Comparison of ENCODE assay signal across 22 mouse cellular contexts in the genomic region with DNA sequence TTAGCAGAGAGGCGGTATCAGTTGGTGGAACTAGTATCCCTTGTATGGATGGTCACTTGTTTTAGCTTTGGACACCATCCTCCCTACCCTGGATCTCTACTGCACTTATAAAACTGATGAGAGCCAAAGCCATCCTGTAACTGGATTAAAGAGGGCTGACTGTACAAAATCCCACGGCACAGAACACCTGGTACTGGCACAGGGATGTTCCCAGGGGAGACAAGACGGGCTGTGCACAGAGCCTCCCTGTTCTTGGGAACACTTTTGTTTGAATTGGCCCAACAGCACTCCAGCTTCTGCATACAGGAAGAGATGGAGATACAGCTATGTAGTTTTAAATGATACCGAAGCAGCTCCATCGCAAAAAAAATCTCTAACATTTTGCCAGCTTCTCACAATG.
DNase-seq lines count a peak whose midpoint lies in the region; ATAC-seq lines count a peak whose summit lies in the region.
"Had no signal": no experiment of that assay in that cellular context is flagged by ENCODE, and none has a peak within 500 bp of the region (broad histone marks: within the 10 kb centered on the region; RNA-seq: fewer than 3 reads in every experiment).

No protein-coding gene starts in this region.

- H3K36me3 ChIP-seq in heart, embryonic 12.5 days, result no peaks in the 10 kb centered on the region
- no peaks in the 10 kb centered on the region for H3K36me3 ChIP-seq in hindbrain, embryonic 10.5 days
- no peaks in the 10 kb centered on the region for H3K36me3 ChIP-seq in hindbrain, embryonic 13.5 days
- no peaks in the 10 kb centered on the region for H3K36me3 ChIP-seq in embryonic facial prominence, embryonic 15.5 days
- H3K36me3 ChIP-seq: forebrain, embryonic 12.5 days; G1E had no signal

- ATAC-seq in heart, embryonic 12.5 days (ENCODE audit: insufficient number of reproducible peaks, low FRiP score), result 0 out of 2 replicates have a peak, but pooled peaks have one; percentile 18
- ATAC-seq in hindbrain, embryonic 13.5 days (ENCODE audit: low FRiP score), result no peak
- ATAC-seq in embryonic facial prominence, embryonic 15.5 days (ENCODE audit: insufficient number of reproducible peaks, low FRiP score, low TSS enrichment, low read depth), result no peak
- ATAC-seq: CD4-positive, CD25-positive, alpha-beta regulatory T cell, adult 4 months; forebrain, embryonic 16.5 days; inflammation-experienced regulatory T-cells, adult 6 months; intestine, postnatal 0 days had no signal

- WGBS in heart, embryonic 12.5 days, result 61% methylated on average over 5 of the region's 5 CpGs
- 86% methylated on average over 5 of the region's 5 CpGs for WGBS in hindbrain, embryonic 10.5 days
- WGBS in hindbrain, embryonic 13.5 days, result 76% methylated on average over 5 of the region's 5 CpGs
- 73% methylated on average over 5 of the region's 5 CpGs for WGBS in embryonic facial prominence, embryonic 15.5 days

- no peak overlapping the region for H3K9ac ChIP-seq in heart, embryonic 12.5 days
- no peak overlapping the region for H3K9ac ChIP-seq in hindbrain, embryonic 13.5 days
- H3K9ac ChIP-seq in embryonic facial prominence, embryonic 15.5 days, result no peak overlapping the region
- H3K9ac ChIP-seq: forebrain, embryonic 12.5 days; hindbrain, embryonic 14.5 days had no signal

- H3K4me3 ChIP-seq in heart, embryonic 12.5 days, result no peak overlapping the region
- H3K4me3 ChIP-seq in hindbrain, embryonic 10.5 days, result no peak overlapping the region
- no peak overlapping the region for H3K4me3 ChIP-seq in hindbrain, embryonic 13.5 days
- H3K4me3 ChIP-seq in embryonic facial prominence, embryonic 15.5 days (replicated peaks), result no peak overlapping the region
- H3K4me3 ChIP-seq: forebrain, embryonic 12.5 days; gastrocnemius, adult 2 months had no signal

- no peak for DNase-seq in heart, adult 8-10 months (ENCODE audit: low spot score)
- no peak for DNase-seq in hindbrain, embryonic 10.5 days (ENCODE audit: low spot score)
- DNase-seq in left cerebral cortex, postnatal 4 days, result peak; percentile 26
- no peak for DNase-seq in left cerebral cortex, postnatal 10 days (ENCODE audit: extremely low spot score in 1 of 2, low spot score in 2 of 2)
- no peak for DNase-seq in liver
- DNase-seq: adrenal gland, adult 8-10 months; adrenal gland, postnatal 36 days; B cell, adult 2 months; cerebellum, adult 2 months; gastrocnemius, adult 2 months; gastrocnemius, postnatal 25 days; heart, postnatal 4 days had no signal

- H3K4me2 ChIP-seq in heart, embryonic 12.5 days, result no peak overlapping the region
- H3K4me2 ChIP-seq in hindbrain, embryonic 13.5 days, result no peak overlapping the region
- H3K4me2 ChIP-seq in embryonic facial prominence, embryonic 15.5 days (replicated peaks), result no peak overlapping the region
- H3K4me2 ChIP-seq: forebrain, embryonic 12.5 days; hindbrain, embryonic 14.5 days had no signal

- intact Hi-C loops in left cerebral cortex, postnatal 4 days (cut with DNase I), result loop anchor here (5.0 kb wide), 2 partner anchors 98 to 213 kb away; no protein-coding TSS in a partner anchor
- intact Hi-C loops in left cerebral cortex, postnatal 10 days (cut with DNase I), result loop anchor here (5.0 kb wide), 2 partner anchors 98 to 213 kb away; no protein-coding TSS in a partner anchor

- H3K4me1 ChIP-seq in heart, embryonic 12.5 days (replicated peaks), result peaks cover 18% of the 10 kb centered on the region
- H3K4me1 ChIP-seq in hindbrain, embryonic 10.5 days (replicated peaks), result peaks cover 27% of the 10 kb centered on the region
- H3K4me1 ChIP-seq in hindbrain, embryonic 13.5 days (replicated peaks), result peaks cover 26% of the 10 kb centered on the region
- peaks cover 15% of the 10 kb centered on the region; the same call in 1 of the 2 replicates for H3K4me1 ChIP-seq in embryonic facial prominence, embryonic 15.5 days

- no peak overlapping the region for H3K27ac ChIP-seq in heart, embryonic 12.5 days (ENCODE audit: poor library complexity, severe bottlenecking)
- 0 out of 2 replicates have a peak overlapping the region, but pooled peaks have one; percentile 45 for H3K27ac ChIP-seq in hindbrain, embryonic 10.5 days
- H3K27ac ChIP-seq in hindbrain, embryonic 13.5 days, result no peak overlapping the region
- peak overlapping the region; percentile 34; the same call in 1 of the 2 replicates for H3K27ac ChIP-seq in embryonic facial prominence, embryonic 15.5 days (replicated peaks)
- H3K27ac ChIP-seq: forebrain, embryonic 12.5 days; gastrocnemius, adult 2 months; hindbrain, embryonic 14.5 days had no signal

- no peaks in the 10 kb centered on the region for H3K27me3 ChIP-seq in heart, embryonic 12.5 days (replicated peaks)
- peaks cover 21% of the 10 kb centered on the region for H3K27me3 ChIP-seq in hindbrain, embryonic 10.5 days (ENCODE audit: insufficient read depth, poor library complexity, severe bottlenecking)
- H3K27me3 ChIP-seq in hindbrain, embryonic 13.5 days, result no peaks in the 10 kb centered on the region
- no peaks in the 10 kb centered on the region for H3K27me3 ChIP-seq in embryonic facial prominence, embryonic 15.5 days
- H3K27me3 ChIP-seq: forebrain, embryonic 12.5 days had no signal

- H3K9me3 ChIP-seq in heart, embryonic 12.5 days (replicated peaks), result no peaks in the 10 kb centered on the region
- no peaks in the 10 kb centered on the region for H3K9me3 ChIP-seq in hindbrain, embryonic 10.5 days
- no peaks in the 10 kb centered on the region for H3K9me3 ChIP-seq in hindbrain, embryonic 13.5 days
- no peaks in the 10 kb centered on the region for H3K9me3 ChIP-seq in embryonic facial prominence, embryonic 15.5 days (replicated peaks)
- H3K9me3 ChIP-seq: forebrain, embryonic 12.5 days; G1E had no signal

Comparison
In these comparisons a context has a peak if more than half of its experiments do, and no peak if none do; other contexts are left out.
1. H3K27ac ChIP-seq: peak in hindbrain, embryonic 10.5 days (single experiment) and embryonic facial prominence, embryonic 15.5 days (single experiment); none in heart, embryonic 12.5 days (single experiment) and hindbrain, embryonic 13.5 days (single experiment).